Mouse (Mus musculus): ENCODE data around the gene Dcdc2c.

Dcdc2c gene

DNA sequence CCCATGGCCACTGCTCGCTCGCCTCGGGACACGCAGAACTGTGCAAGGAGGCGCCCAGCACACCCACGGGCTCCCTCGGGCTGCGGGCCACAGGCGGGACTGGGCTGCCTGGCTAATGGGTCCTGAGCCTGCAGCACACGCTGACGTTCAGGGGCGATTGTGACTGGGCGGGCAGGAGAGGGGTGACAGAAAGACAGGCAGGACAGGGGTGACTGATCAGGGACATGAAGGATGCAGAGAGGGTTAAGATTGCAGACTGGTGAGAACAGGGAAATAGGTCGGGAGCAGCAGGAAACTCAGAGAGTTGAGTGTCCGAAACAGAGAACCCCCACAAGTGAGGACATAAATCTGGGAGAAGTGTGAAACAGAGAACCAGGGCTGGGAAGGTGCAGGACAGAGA is at the start of gene Dcdc2c:
TSS of gene Dcdc2c (minus strand) at position 101 of the 400 bp plus-strand sequence.
- no peak for DNase-seq (ENCODE audit: low read depth, low spot score)
- H3K27me3 ChIP-seq (ENCODE audit: control insufficient read depth, insufficient read depth, low read length, poor library complexity, severe bottlenecking), result no peaks in the 10 kb centered on the region
- no peaks in the 10 kb centered on the region for H3K36me3 ChIP-seq (ENCODE audit: control insufficient read depth, insufficient read depth, low read length, poor library complexity, severe bottlenecking)

DNA sequence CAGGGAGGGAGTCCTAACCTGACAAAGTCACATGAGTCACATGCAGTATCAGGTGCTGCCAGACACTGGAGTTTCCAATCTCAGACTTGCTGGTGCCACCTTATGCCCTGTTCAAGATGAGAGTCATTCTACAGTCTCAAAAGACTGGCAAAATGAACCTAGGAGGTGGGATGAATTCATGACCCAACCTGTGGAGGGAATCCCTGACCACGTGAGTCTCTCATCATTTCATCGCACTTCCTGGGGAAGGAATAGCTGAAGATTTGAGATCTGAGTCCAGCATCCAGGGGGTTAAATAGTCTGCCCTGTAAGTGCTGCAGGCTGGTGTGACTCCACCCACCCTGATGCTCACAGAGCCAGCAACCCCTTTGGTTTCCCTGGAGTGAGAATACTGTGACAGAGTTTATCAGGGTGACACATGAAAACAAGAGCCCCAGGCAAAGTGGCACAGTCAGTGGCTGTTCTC is 46.4 kb upstream of the Dcdc2c start:
- no peaks in the 10 kb centered on the region for H3K27me3 ChIP-seq (ENCODE audit: control insufficient read depth, insufficient read depth, low read length, poor library complexity, severe bottlenecking)
- no peak for DNase-seq (ENCODE audit: low read depth, low spot score)
- H3K36me3 ChIP-seq (ENCODE audit: control insufficient read depth, insufficient read depth, low read length, poor library complexity, severe bottlenecking), result no peaks in the 10 kb centered on the region

- DNase-seq (ENCODE audit: low read depth, low spot score), result no peak
- no peaks in the 10 kb centered on the region for H3K27me3 ChIP-seq (ENCODE audit: control insufficient read depth, insufficient read depth, low read length, poor library complexity, severe bottlenecking)
- H3K36me3 ChIP-seq (ENCODE audit: control insufficient read depth, insufficient read depth, low read length, poor library complexity, severe bottlenecking), result no peaks in the 10 kb centered on the region
Observed at GRCm38 (mm10) chr12:28598110-28598509, 45.9 kb upstream of the Dcdc2c start.

DNA sequence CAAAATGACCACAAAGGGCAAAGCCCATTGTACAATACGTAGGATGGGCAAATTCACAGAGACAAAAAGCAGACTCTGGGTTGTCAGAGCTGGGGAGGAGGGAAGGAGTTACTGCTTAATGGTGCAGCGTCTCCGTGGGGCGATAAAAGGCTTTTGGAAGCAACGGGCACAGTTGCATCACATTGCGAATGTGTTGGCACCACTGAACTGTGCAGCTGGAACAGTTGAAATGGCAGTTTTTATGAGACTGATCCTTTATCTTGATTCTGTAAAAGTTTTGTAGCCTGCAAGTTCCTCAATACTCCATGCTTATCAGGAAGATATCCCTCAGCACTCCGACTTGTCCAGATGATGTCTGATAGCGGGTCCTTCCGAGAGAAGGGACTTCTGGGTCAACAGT is 45.5 kb upstream of the Dcdc2c start:
- DNase-seq (ENCODE audit: low read depth, low spot score), result no peak
- no peaks in the 10 kb centered on the region for H3K36me3 ChIP-seq (ENCODE audit: control insufficient read depth, insufficient read depth, low read length, poor library complexity, severe bottlenecking)
- H3K27me3 ChIP-seq (ENCODE audit: control insufficient read depth, insufficient read depth, low read length, poor library complexity, severe bottlenecking), result no peaks in the 10 kb centered on the region

DNA sequence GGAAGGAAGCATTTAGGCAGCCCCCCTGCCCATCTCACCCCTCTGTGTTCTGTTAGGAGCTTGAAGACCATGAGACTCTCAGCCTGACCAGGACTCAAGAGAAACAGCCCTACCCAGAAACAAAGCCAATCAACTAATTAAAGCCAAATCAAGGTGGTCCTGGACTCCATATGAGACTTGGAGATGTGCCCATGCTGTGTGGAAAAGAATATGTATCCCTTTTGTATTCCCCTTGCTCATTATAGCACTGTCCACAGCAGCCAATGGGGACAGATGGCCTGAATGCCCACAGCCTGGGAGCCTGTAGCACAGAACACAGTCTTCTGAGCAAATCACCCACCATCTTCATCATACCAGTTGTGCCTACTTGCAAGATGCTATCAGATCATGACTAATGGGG is 44.7 kb upstream of the Dcdc2c start:
- H3K36me3 ChIP-seq (ENCODE audit: control insufficient read depth, insufficient read depth, low read length, poor library complexity, severe bottlenecking), result no peaks in the 10 kb centered on the region
- DNase-seq (ENCODE audit: low read depth, low spot score), result no peak
- H3K27me3 ChIP-seq (ENCODE audit: control insufficient read depth, insufficient read depth, low read length, poor library complexity, severe bottlenecking), result no peaks in the 10 kb centered on the region

- DNase-seq (ENCODE audit: low read depth, low spot score), result no peak
- H3K27me3 ChIP-seq (ENCODE audit: control insufficient read depth, insufficient read depth, low read length, poor library complexity, severe bottlenecking), result no peaks in the 10 kb centered on the region
Observed at GRCm38 (mm10) chr12:28590428-28590827, 38.2 kb upstream of the Dcdc2c start.

DNA sequence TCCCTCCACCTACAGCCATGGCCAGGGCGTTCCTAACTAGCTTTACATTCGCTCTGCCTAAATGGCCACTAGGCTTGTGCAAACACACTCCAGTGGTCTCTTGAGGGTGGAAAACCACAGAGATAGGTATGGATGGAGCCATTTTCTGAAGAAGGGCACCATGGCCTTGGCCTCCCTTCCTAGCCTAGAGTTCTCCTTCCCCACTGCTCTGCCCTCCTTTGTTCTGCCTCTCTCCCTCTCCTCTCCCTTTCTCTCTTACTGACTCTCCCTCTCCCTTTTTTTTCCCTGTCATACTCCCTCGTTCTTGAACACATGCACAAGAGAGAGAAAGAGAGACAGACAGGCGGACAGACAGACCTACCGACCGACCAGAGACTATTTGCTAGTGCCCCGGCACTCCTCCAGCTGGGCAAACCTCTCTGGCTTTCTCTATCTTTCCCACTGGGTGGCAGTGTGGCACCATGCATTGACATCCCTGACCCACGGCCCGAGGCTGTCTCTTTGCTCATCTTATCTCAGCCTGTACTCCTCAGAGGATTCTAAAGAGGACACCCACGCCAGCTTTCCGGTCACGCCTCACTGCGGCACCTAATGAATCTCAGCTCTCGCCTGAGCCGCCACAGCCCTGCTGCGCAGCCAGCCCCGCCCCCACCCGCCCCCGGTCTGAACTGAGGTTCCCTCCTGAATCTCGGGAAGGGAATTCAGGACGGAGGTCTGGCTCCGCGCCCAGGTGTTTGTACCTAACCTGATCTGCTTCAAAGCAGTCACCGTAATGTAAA is 37.1 kb upstream of the Dcdc2c start:
- Histone ChIP-seq H3K36me3 (ENCODE audit: control insufficient read depth, insufficient read depth, low read length, poor library complexity, severe bottlenecking) (no peaks in the 10 kb centered on the region), H3K27me3 (ENCODE audit: control insufficient read depth, insufficient read depth, low read length, poor library complexity, severe bottlenecking) (no peaks in the 10 kb centered on the region)
- DNase-seq (ENCODE audit: low read depth, low spot score), result peak; percentile 66

More at GRCm38 (mm10) chr12:28590428-28590827, 38.2 kb upstream of the Dcdc2c start:
- H3K36me3 ChIP-seq (ENCODE audit: control insufficient read depth, insufficient read depth, low read length, poor library complexity, severe bottlenecking), result no peaks in the 10 kb centered on the region

DNA sequence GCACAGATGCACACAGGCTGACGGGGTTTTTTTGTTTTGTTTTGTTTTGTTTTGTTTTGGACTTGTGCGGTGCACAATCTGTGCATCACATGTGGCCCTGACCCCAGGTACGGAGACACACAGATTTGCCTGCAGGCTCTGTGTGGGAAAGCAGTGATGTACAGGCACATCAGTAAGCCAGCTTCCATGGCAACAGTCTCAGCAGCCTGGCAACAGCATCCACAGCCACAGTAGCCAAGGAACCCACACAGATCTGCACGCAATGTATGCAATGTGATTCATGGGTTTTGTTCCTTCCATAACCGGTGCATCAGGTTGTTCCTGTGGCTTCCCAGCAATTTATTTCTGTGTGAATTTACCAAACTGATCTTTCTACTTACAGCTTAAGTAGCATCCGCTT is 35.8 kb upstream of the Dcdc2c start:
- no peaks in the 10 kb centered on the region for H3K36me3 ChIP-seq (ENCODE audit: control insufficient read depth, insufficient read depth, low read length, poor library complexity, severe bottlenecking)
- no peaks in the 10 kb centered on the region for H3K27me3 ChIP-seq (ENCODE audit: control insufficient read depth, insufficient read depth, low read length, poor library complexity, severe bottlenecking)
- DNase-seq (ENCODE audit: low read depth, low spot score), result no peak

DNA sequence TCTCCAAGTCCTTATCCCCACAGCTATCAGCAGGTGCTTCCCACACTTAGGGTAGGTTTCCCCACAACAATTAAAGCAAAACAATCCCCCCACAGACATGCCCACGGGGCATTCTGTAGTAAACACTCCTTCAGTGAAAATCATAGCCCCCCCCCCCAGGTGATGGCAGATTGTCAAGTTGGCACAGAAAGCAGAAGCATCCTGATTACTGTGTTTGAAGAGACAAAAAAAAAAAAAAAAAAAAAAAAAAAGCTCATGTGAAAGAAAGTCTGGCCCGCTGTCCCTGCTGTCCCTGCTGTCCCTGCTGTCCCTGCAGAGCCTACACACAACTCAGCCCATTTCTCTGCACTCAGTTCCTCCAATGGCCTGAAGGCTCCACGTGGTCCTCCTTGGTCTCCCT is 31.8 kb upstream of the Dcdc2c start:
- H3K27me3 ChIP-seq (ENCODE audit: control insufficient read depth, insufficient read depth, low read length, poor library complexity, severe bottlenecking), result no peaks in the 10 kb centered on the region
- DNase-seq (ENCODE audit: low read depth, low spot score), result no peak
- no peaks in the 10 kb centered on the region for H3K36me3 ChIP-seq (ENCODE audit: control insufficient read depth, insufficient read depth, low read length, poor library complexity, severe bottlenecking)

DNA sequence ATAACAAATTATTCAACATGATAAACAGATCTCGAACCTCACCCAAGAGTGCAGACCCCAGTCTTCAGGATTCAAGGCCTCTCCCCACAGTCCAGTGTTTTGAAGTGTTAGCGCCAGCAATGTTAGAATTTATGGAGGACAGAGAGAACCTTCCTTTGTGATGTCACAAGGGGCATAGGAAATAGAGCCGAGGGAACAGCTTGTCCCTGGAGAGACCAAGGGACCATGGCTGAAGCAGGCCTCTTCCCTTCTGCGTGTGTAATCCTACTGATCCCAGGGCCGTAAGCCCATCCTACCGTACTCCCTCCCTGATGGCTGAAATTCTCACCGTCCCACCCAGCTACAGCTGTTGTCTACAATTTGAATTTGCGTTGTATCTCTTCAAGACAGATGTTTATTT is 30.2 kb upstream of the Dcdc2c start, which contains the start of gene Allc:
TSS of gene Allc (minus strand) at position 101 of the 400 bp plus-strand sequence.
- no peak for DNase-seq (ENCODE audit: low read depth, low spot score)
- H3K27me3 ChIP-seq (ENCODE audit: control insufficient read depth, insufficient read depth, low read length, poor library complexity, severe bottlenecking), result no peaks in the 10 kb centered on the region
- no peaks in the 10 kb centered on the region for H3K36me3 ChIP-seq (ENCODE audit: control insufficient read depth, insufficient read depth, low read length, poor library complexity, severe bottlenecking)

DNA sequence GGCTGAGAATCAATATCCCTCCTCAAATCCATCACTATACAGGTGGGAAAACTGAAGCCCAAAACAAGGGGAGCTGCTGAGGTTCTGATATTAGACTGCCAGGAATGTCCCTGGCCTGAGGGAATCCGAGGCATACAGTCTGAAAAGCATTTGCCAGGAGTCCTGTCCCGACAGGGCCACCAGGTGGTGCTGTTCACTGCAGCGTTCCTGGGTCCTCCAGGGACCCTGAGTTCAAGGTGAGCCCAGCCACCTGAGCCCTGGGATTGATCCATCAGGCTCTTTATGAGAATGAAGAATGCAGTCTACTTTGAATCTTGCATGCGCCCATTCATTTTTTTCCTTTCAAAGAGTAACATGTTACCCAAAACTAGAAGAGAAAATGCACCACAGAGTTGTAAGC is 26.9 kb upstream of the Dcdc2c start:
- DNase-seq (ENCODE audit: low read depth, low spot score), result no peak
- H3K27me3 ChIP-seq (ENCODE audit: control insufficient read depth, insufficient read depth, low read length, poor library complexity, severe bottlenecking), result no peaks in the 10 kb centered on the region
- H3K36me3 ChIP-seq (ENCODE audit: control insufficient read depth, insufficient read depth, low read length, poor library complexity, severe bottlenecking), result no peaks in the 10 kb centered on the region

GRCm38 (mm10) chr12:28578147-28578546 is 25.9 kb upstream of the Dcdc2c start:
- Histone ChIP-seq H3K36me3 (ENCODE audit: control insufficient read depth, insufficient read depth, low read length, poor library complexity, severe bottlenecking) (no peaks in the 10 kb centered on the region), H3K27me3 (ENCODE audit: control insufficient read depth, insufficient read depth, low read length, poor library complexity, severe bottlenecking) (no peaks in the 10 kb centered on the region)
- no peak for DNase-seq (ENCODE audit: low read depth, low spot score)

DNA sequence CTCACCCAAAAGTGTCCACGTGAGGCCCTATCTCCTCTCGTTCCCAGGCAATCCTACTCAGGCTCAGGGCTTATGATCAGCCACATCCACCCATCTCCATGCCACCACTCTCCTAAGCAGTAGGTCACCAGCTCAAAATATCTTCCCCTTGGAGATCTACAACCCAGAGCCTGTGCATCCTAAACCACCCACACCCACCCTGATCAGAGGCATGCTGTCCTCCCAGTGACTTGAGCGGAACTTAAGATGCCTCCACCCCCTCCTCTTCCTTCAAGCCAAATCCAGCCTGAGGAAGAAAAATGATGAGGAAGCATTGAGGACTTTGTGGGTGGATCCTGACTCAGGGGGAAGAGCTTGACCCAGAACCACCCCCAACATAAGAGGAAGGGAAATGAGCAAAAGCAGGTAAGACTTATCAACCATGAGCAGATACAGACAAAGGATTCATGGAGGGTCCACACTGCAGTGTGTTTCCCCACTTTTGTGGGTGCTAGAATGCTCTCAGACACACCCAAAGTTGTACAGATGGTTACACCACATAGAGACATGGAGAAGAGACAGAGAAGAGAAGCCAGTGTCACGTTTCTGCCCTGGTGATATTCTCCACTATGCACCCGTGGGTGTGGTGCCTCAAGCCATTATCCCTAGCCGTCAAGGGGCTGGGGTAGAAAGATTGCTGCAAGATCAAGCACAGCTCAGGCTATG is 23.3 kb upstream of the Dcdc2c start:
- DNase-seq (ENCODE audit: low read depth, low spot score), result no peak
- no peaks in the 10 kb centered on the region for H3K27me3 ChIP-seq (ENCODE audit: control insufficient read depth, insufficient read depth, low read length, poor library complexity, severe bottlenecking)
- no peaks in the 10 kb centered on the region for H3K36me3 ChIP-seq (ENCODE audit: control insufficient read depth, insufficient read depth, low read length, poor library complexity, severe bottlenecking)

DNA sequence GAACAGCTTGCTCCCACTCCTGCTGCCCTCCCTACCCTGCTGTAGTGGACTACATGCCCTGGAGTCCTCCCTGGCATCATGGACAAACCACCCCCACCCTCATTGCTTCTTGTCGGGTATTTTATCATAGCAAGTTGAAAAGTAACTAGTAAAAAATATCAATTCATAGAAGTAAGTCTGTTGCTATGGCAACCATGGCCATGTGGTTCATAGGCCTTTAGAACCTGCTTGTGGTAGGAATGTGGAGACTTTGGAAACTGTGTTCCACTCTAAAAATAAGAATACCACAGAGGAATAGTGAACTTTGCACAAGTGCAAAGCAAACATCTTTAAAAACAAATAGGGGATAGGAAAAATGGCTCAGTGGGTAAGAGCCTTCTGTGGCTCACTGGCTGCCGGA is 20.0 kb upstream of the Dcdc2c start:
- H3K36me3 ChIP-seq (ENCODE audit: control insufficient read depth, insufficient read depth, low read length, poor library complexity, severe bottlenecking), result no peaks in the 10 kb centered on the region
- DNase-seq (ENCODE audit: low read depth, low spot score), result no peak
- no peaks in the 10 kb centered on the region for H3K27me3 ChIP-seq (ENCODE audit: control insufficient read depth, insufficient read depth, low read length, poor library complexity, severe bottlenecking)

- Histone ChIP-seq H3K36me3 (ENCODE audit: control insufficient read depth, insufficient read depth, low read length, poor library complexity, severe bottlenecking) (no peaks in the 10 kb centered on the region), H3K27me3 (ENCODE audit: control insufficient read depth, insufficient read depth, low read length, poor library complexity, severe bottlenecking) (no peaks in the 10 kb centered on the region)
- no peak for DNase-seq (ENCODE audit: low read depth, low spot score)
Observed at GRCm38 (mm10) chr12:28551775-28552174, 424 bp downstream of the Dcdc2c start.
